Mouse (Mus musculus): ENCODE data around the gene Lrrc8e. TPM values are rescaled to one million over a fixed set of nuclear protein-coding genes. Genes with fewer than 3 reads are reported as not detected.
A peak's percentile ranks its signal among the peaks of the same experiment; 100 is the strongest.

The Lrrc8e gene
- polyA plus RNA-seq, 1 experiment from 2014 or later: 1.3 TPM

DNA sequence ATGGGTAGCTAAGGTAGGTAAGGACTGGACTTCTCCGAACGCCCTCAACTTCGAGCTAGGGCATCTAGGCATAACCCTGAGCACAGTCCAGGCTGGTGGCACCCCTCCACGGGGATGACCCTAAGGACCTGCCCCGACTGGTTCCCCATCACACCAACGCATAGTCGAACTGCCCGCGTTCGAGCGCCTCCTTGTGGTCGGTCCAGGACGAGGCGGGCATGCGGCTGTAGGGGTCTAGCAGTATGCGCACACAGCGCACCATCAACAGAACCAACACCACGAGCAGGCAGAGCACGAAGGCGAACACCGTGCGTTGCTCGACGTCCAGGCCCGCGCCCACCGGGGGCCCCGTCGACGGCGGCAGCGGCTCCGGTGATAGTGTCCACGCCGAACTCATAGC lies 31.6 kb downstream of the Lrrc8e start:
- peak; percentile 94 for DNase-seq (ENCODE audit: low spot score)
- peaks cover 24% of the 10 kb centered on the region for H3K4me1 ChIP-seq (replicated peaks; ENCODE audit: control insufficient read depth, insufficient read depth, low read length)
- peak overlapping the region; percentile 83 for H3K27ac ChIP-seq (ENCODE audit: low read depth)
- ATAC-seq (replicated peaks; ENCODE audit: low FRiP score, low TSS enrichment, low read depth): peak; percentile 64
- peaks cover 60% of the 10 kb centered on the region for H3K36me3 ChIP-seq (ENCODE audit: control insufficient read depth, insufficient read depth, low read length)
- 2% methylated on average over 35 of the region's 35 CpGs for WGBS
- no peaks in the 10 kb centered on the region for H3K9me3 ChIP-seq (ENCODE audit: control insufficient read depth, low read length)
- H3K4me3 ChIP-seq (ENCODE audit: low read depth, low read length): peak overlapping the region; percentile 89
- H3K9ac ChIP-seq (ENCODE audit: low read length): peak overlapping the region; percentile 88
- H3K27me3 ChIP-seq (replicated peaks; ENCODE audit: control insufficient read depth, insufficient read depth, low read length): no peaks in the 10 kb centered on the region
- H3K4me2 ChIP-seq (ENCODE audit: low read length): peak overlapping the region; percentile 67

GRCm38 (mm10) chr8:4258678-4259077 lies 32.1 kb downstream of the Lrrc8e start:
- H3K9me3 ChIP-seq (ENCODE audit: control insufficient read depth, low read length): no peaks in the 10 kb centered on the region
- H3K9ac ChIP-seq (ENCODE audit: low read length): peak overlapping the region; percentile 88
- H3K4me3 ChIP-seq (ENCODE audit: low read depth, low read length): peak overlapping the region; percentile 89
- H3K27ac ChIP-seq (ENCODE audit: low read depth): peak overlapping the region; percentile 83
- H3K4me2 ChIP-seq (ENCODE audit: low read length): peak overlapping the region; percentile 67
- DNase-seq (ENCODE audit: low spot score) (no peak), ATAC-seq (replicated peaks; ENCODE audit: low FRiP score, low TSS enrichment, low read depth) (peak; percentile 79)
- H3K36me3 ChIP-seq (ENCODE audit: control insufficient read depth, insufficient read depth, low read length): peaks cover 64% of the 10 kb centered on the region
- WGBS: under 1% methylated on average over 32 of the region's 32 CpGs
- no peaks in the 10 kb centered on the region for H3K27me3 ChIP-seq (replicated peaks; ENCODE audit: control insufficient read depth, insufficient read depth, low read length)
- H3K4me1 ChIP-seq (replicated peaks; ENCODE audit: control insufficient read depth, insufficient read depth, low read length): peaks cover 23% of the 10 kb centered on the region

GRCm38 (mm10) chr8:4259125-4259804 lies 32.6 kb downstream of the Lrrc8e start, which contains the start of gene Ctxn1:
TSS of gene Ctxn1 (minus strand) at chr8:4259274.
- Histone ChIP-seq H3K4me1 (replicated peaks; ENCODE audit: control insufficient read depth, insufficient read depth, low read length) (peaks cover 17% of the 10 kb centered on the region), H3K9ac (ENCODE audit: low read length) (peak within 1 kb of the TSS; percentile 88), H3K27ac (ENCODE audit: low read depth) (peak within 1 kb of the TSS; percentile 83), H3K27me3 (replicated peaks; ENCODE audit: control insufficient read depth, insufficient read depth, low read length) (no peaks in the 10 kb centered on the region), H3K36me3 (ENCODE audit: control insufficient read depth, insufficient read depth, low read length) (peaks cover 70% of the 10 kb centered on the region), H3K4me3 (ENCODE audit: low read depth, low read length) (peak within 1 kb of the TSS; percentile 89), H3K4me2 (ENCODE audit: low read length) (peak within 1 kb of the TSS; percentile 67), H3K9me3 (ENCODE audit: control insufficient read depth, low read length) (no peaks in the 10 kb centered on the region)
- WGBS: 8% methylated on average over 28 of the region's 33 CpGs
- ATAC-seq (replicated peaks; ENCODE audit: low FRiP score, low TSS enrichment, low read depth) (peak; percentile 90), DNase-seq (ENCODE audit: low spot score) (peak; percentile 98)

GRCm38 (mm10) chr8:4259805-4260170 lies 33.2 kb downstream of the Lrrc8e start:
- 83% methylated on average over 4 of the region's 4 CpGs for WGBS
- no peaks in the 10 kb centered on the region for H3K27me3 ChIP-seq (replicated peaks; ENCODE audit: control insufficient read depth, insufficient read depth, low read length)
- H3K27ac ChIP-seq (ENCODE audit: low read depth): peak overlapping the region; percentile 83; the same call in 1 of the 2 replicates
- peak overlapping the region; percentile 25; the same call in 1 of the 2 replicates for H3K9ac ChIP-seq (ENCODE audit: low read length)
- ATAC-seq (replicated peaks; ENCODE audit: low FRiP score, low TSS enrichment, low read depth): no peak
- peaks cover 70% of the 10 kb centered on the region for H3K36me3 ChIP-seq (ENCODE audit: control insufficient read depth, insufficient read depth, low read length)
- H3K4me3 ChIP-seq (ENCODE audit: low read depth, low read length): no peak overlapping the region
- no peak overlapping the region for H3K4me2 ChIP-seq (ENCODE audit: low read length)
- no peaks in the 10 kb centered on the region for H3K9me3 ChIP-seq (ENCODE audit: control insufficient read depth, low read length)
- H3K4me1 ChIP-seq (replicated peaks; ENCODE audit: control insufficient read depth, insufficient read depth, low read length): peaks cover 16% of the 10 kb centered on the region
- no peak for DNase-seq (ENCODE audit: low spot score)

DNA sequence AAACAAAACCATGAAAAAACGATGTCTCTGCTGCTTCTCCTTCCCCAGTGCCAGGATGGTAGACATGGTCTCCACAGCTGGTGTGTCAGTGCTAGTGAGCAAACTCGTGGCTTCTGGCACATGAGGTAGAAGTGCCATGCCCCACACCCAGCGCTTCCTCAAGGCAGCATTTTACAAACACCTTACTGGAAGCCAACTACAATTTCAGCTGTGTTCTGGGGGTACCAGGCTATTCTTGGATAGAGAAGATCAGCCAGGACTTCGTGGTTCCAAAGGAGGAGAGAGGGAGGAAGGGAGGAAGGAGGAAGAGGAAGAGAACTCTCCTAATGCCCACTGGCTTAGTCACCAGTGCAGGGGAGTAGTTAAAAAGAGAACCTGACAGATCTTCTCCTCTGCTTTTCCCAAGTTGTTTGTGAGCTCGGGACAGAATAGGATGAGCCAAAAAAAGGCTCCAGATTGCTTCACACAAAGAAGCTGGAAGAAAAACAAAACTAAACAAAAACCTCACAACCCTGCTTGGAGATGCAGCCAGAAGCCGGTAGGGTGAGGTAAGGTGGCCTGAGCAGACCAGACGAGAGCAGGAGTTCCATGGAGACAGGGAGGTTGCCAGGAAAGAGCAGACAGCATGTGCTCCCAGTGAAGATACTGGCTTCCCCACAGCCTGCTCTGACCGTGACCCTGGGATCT lies 36.6 kb downstream of the Lrrc8e start:
- no peak for ATAC-seq (replicated peaks; ENCODE audit: low FRiP score, low TSS enrichment, low read depth)
- Histone ChIP-seq H3K4me1 (replicated peaks; ENCODE audit: control insufficient read depth, insufficient read depth, low read length) (peaks cover 7% of the 10 kb centered on the region; the same call in 1 of the 2 replicates), H3K9ac (ENCODE audit: low read length) (no peak overlapping the region), H3K27ac (ENCODE audit: low read depth) (no peak overlapping the region), H3K4me3 (ENCODE audit: low read depth, low read length) (no peak overlapping the region), H3K9me3 (ENCODE audit: control insufficient read depth, low read length) (no peaks in the 10 kb centered on the region), H3K36me3 (ENCODE audit: control insufficient read depth, insufficient read depth, low read length) (peaks cover 85% of the 10 kb centered on the region), H3K4me2 (ENCODE audit: low read length) (no peak overlapping the region), H3K27me3 (replicated peaks; ENCODE audit: control insufficient read depth, insufficient read depth, low read length) (no peaks in the 10 kb centered on the region)
- no peak for DNase-seq (ENCODE audit: low spot score)
- WGBS: 88% methylated on average over 8 of the region's 8 CpGs

GRCm38 (mm10) chr8:4265160-4265914 lies 38.7 kb downstream of the Lrrc8e start:
- Histone ChIP-seq H3K9ac (ENCODE audit: low read length) (no peak overlapping the region), H3K4me2 (ENCODE audit: low read length) (no peak overlapping the region), H3K27me3 (replicated peaks; ENCODE audit: control insufficient read depth, insufficient read depth, low read length) (no peaks in the 10 kb centered on the region), H3K36me3 (ENCODE audit: control insufficient read depth, insufficient read depth, low read length) (peaks cover 99% of the 10 kb centered on the region), H3K27ac (ENCODE audit: low read depth) (no peak overlapping the region), H3K9me3 (ENCODE audit: control insufficient read depth, low read length) (no peaks in the 10 kb centered on the region), H3K4me3 (ENCODE audit: low read depth, low read length) (no peak overlapping the region), H3K4me1 (replicated peaks; ENCODE audit: control insufficient read depth, insufficient read depth, low read length) (no peaks in the 10 kb centered on the region)
- no peak for ATAC-seq (replicated peaks; ENCODE audit: low FRiP score, low TSS enrichment, low read depth)
- 91% methylated on average over 15 of the region's 15 CpGs for WGBS
- no peak for DNase-seq (ENCODE audit: low spot score)

DNA sequence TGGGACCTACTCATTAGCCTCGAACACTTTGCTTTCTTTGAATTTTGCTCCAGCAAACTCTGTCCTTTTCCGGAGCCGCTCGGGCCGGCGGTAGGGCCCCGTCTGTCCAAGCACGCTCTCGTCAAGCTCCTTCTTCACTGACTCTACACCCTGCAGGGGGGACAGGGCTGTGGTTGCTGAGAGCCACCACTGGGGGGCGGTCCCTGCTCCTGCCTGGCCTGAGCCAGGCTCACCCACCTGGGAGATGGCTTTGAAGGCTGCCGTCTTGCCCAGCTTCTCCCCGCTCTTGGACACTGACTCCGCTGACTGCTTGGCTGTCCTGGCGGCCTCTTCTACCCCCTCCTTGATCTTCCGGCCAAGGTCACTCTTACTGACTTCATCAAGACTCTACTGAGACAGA lies 41.0 kb downstream of the Lrrc8e start:
- 83% methylated on average over 15 of the region's 15 CpGs for WGBS

DNA sequence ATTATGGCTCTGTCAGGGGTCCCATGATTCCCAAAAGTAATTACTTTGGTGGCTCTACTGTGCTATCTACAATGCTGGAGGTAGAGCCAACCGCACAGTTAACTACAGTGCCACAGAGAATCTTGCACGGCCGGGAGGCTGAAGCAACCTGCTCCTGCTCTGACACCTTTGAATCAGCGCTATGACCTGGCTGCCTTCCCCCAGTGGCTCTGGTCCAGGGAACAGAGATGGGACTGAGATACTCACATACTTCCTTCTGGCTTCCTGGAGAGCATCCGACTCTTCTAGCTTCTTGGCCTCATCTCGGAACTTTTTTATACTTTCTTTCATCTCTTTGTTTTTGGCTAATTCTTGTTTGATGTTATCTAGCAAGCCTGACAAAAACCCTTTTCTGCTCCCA lies 43.0 kb downstream of the Lrrc8e start:
- Histone ChIP-seq H3K27me3 (replicated peaks; ENCODE audit: control insufficient read depth, insufficient read depth, low read length) (no peaks in the 10 kb centered on the region), H3K36me3 (ENCODE audit: control insufficient read depth, insufficient read depth, low read length) (peaks cover 91% of the 10 kb centered on the region), H3K9me3 (ENCODE audit: control insufficient read depth, low read length) (no peaks in the 10 kb centered on the region), H3K27ac (ENCODE audit: low read depth) (no peak overlapping the region), H3K4me2 (ENCODE audit: low read length) (no peak overlapping the region), H3K4me1 (replicated peaks; ENCODE audit: control insufficient read depth, insufficient read depth, low read length) (no peaks in the 10 kb centered on the region), H3K9ac (ENCODE audit: low read length) (no peak overlapping the region), H3K4me3 (ENCODE audit: low read depth, low read length) (no peak overlapping the region)
- no peak for DNase-seq (ENCODE audit: low spot score)
- no peak for ATAC-seq (replicated peaks; ENCODE audit: low FRiP score, low TSS enrichment, low read depth)
- WGBS: 91% methylated on average over 6 of the region's 6 CpGs

More for the DNA sequence above, 41.0 kb downstream of the Lrrc8e start:
- Histone ChIP-seq H3K4me1 (replicated peaks; ENCODE audit: control insufficient read depth, insufficient read depth, low read length) (no peaks in the 10 kb centered on the region), H3K4me3 (ENCODE audit: low read depth, low read length) (no peak overlapping the region), H3K27ac (ENCODE audit: low read depth) (no peak overlapping the region), H3K9ac (ENCODE audit: low read length) (no peak overlapping the region), H3K27me3 (replicated peaks; ENCODE audit: control insufficient read depth, insufficient read depth, low read length) (no peaks in the 10 kb centered on the region), H3K36me3 (ENCODE audit: control insufficient read depth, insufficient read depth, low read length) (peaks cover 96% of the 10 kb centered on the region), H3K4me2 (ENCODE audit: low read length) (no peak overlapping the region), H3K9me3 (ENCODE audit: control insufficient read depth, low read length) (no peaks in the 10 kb centered on the region)
- no peak for ATAC-seq (replicated peaks; ENCODE audit: low FRiP score, low TSS enrichment, low read depth)
- no peak for DNase-seq (ENCODE audit: low spot score)
